Mouse (Mus musculus) gastrocnemius, postnatal 14 days (tissue): ENCODE data around the gene Lamtor5. TPM values are rescaled to one million over a fixed set of nuclear protein-coding genes. Genes with fewer than 3 reads are reported as not detected.

Experiments
- DNase-seq: peaks from one replicate; pipeline ENCODE4 v3.0.0; 2021; ENCODE audit warnings: mixed read lengths
- intact Hi-C: fragments of 180-260 bp; cut with DNase I; formaldehyde crosslinking; loops from one replicate; pipeline ENCODE4 v1.15.1; 2025; ENCODE audit warnings: low total_unique reads
- total RNA-seq, 2 experiments: library from RNA; stranded (reverse); gene quantifications; 2 replicates each; pipeline ENCODE4 v1.2.3; 2021

Gene Lamtor5
- total RNA-seq, 2 experiments from 2014 or later: 46.8 to 53.2 TPM

DNA sequence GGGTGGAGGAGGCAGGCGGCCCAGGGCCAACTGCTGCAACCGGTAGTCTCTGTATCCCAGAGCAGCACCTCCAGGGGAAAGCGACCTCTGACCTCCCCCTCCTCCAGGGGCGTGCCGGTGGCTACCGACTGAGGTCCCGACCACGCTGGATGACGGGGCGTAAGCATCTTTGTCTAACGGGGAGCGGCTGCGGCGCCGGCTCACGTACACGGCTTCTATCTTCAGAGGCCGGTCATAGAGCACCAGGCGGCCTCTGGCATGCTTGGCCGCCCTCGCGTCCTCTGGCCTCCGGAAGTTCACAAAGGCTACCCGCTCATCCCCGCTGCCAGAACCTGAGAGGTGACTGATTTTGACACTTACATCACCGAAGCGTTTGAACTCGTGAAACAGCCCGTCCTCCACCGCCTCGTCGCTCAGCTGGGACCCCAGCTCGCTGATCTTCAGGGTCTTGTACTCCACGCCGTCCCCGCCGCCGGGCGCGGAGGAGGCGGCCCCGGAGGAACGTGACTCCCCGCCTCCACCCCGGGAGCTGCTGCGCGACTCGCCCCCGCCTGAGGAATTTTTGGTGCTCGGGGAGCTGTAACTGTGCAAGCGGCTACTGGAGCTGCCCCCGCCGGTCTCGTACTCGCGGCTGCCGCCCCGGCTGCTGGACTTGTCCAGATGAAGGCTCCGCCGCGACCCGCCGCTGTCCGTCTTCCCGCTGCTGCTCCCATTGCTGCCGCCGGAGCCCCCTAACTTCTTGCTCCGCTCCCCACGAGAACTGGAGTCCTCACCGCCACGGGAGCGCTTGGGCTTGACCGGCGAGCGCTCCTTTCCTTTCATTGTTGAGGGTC, 53.7 kb downstream of the Lamtor5 start:
- intact Hi-C loops: no loop called here

DNA sequence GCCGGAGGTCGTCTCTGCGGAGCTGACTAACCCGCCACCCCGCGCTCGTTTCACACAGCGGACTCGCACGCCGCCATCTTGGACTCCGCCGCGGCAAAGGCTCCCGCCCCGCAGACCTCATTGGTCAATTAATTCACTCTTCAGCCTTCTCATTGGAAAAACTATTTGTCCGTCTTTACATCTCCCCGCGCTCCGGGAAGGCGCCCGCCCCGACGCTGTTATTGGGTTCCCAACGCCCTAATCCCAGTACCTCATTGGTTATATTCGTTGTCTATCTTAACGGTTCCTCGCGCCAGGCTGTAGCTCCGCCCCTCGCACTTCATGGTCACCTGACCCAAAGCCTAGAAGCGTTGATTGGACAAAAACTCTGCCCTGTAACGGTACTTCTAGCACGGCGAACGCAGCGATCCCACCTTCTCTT, 54.3 kb downstream of the Lamtor5 start:
- intact Hi-C loops: no loop called here
- DNase-seq: peak; percentile 94

More for the DNA sequence above, 53.7 kb downstream of the Lamtor5 start:
- peak; percentile 45 for DNase-seq

Other genes starting within 250 kb of the Lamtor5 start
- under 1 TPM in 1 of 2 experiments, not detected in 1; 0.20 TPM for gene Kcna3, start 242.7 kb upstream of the Lamtor5 start, total RNA-seq
- gene Kcna2, start 177.7 kb upstream of the Lamtor5 start, total RNA-seq: 1 to 10 TPM; 2.2 to 3.3 TPM
- gene Kcna10, start 95.8 kb upstream of the Lamtor5 start, total RNA-seq: under 1 TPM in 1 of 2 experiments, not detected in 1; 0.10 TPM
- not detected for gene Cym, start 57.1 kb upstream of the Lamtor5 start, total RNA-seq
- not detected for gene A630076J17Rik, start 48.2 kb upstream of the Lamtor5 start, total RNA-seq
- gene Prok1, start 39.2 kb upstream of the Lamtor5 start, total RNA-seq: not detected
- gene Slc16a4, start 12.4 kb downstream of the Lamtor5 start, total RNA-seq: under 1 TPM; 0.18 to 0.25 TPM
- gene Rbm15, start 54.8 kb downstream of the Lamtor5 start, total RNA-seq: 10 to 100 TPM; 16.9 to 18.0 TPM
- gene Kcnc4, start 180.7 kb downstream of the Lamtor5 start, total RNA-seq: 10 to 100 TPM; 49.3 to 51.9 TPM
- gene Slc6a17, start 239.2 kb downstream of the Lamtor5 start, total RNA-seq: under 1 TPM; 0.55 to 0.60 TPM